Mouse (Mus musculus): ENCODE results near the gene Trmo.

The Trmo gene

GRCm38 (mm10) chr4:46370406-46370805 lies 18.8 kb downstream of the Trmo start:
- DNase-seq = no peak

- no peak for DNase-seq
These were observed 20.2 kb downstream of the Trmo start for GRCm38 (mm10) chr4:46369070-46369469.

DNA sequence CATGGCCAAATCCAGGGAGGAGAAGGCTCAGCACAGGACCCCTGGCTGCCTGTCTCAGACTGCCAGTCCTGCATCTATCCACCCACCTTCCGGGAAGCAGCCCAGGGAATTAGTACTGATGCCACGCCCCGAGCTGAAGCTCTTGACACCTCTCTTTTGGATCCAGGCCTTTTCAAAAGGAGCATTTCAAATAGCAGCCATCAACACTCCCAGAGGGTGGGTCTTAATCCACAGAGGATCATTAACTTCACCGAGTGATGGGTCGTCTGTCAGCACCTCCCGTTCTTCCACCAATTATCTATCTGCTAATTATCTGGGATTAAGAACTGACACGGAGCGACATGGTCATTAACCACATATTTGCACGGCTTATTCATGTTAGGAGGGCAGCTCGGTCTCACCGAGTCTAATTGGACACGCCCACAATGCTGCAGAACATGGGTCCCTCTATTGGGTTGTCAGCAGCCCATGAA lies 21.7 kb downstream of the Trmo start:
- no peak for DNase-seq

GRCm38 (mm10) chr4:46364360-46364759 lies 24.9 kb downstream of the Trmo start:
- no peak for DNase-seq

GRCm38 (mm10) chr4:46361258-46361657 lies 28.0 kb downstream of the Trmo start:
- no peak for DNase-seq

DNA sequence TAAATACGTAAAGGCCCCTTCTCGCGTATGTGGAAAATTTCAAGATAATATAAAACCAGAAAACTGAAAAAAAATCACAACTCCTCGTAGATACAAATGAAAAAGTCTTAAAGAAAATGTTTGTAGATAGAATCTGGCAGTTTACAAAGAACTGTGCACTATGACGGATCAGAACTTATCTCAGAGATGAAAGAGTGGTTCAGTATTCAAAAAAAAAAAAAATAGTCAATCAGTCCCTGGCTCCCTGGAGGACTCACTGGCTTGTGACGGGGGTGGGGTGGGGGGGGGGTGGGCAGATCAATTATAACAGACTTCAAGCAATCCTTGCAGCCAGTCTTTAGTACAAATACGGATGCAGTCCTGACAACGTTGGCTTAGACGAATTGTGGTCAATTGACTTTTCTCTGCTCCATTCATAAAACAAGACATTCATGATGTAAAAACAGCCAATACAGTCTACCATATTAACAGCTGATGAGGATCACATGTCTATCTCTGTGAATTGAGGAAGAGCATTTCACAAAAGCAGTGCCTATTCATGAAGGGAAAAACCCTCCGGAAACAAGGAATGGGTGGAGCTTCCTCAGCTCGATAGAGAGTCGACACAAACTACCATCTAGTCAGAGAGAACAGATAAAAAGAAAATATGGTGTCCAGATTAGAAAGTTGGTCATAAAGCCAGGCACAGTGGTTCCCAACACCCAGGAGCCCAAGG lies 29.5 kb downstream of the Trmo start:
- no peak for DNase-seq

- DNase-seq = peak; percentile 79 to 81
These were observed 32.7 kb downstream of the Trmo start for GRCm38 (mm10) chr4:46356351-46357133.

DNA sequence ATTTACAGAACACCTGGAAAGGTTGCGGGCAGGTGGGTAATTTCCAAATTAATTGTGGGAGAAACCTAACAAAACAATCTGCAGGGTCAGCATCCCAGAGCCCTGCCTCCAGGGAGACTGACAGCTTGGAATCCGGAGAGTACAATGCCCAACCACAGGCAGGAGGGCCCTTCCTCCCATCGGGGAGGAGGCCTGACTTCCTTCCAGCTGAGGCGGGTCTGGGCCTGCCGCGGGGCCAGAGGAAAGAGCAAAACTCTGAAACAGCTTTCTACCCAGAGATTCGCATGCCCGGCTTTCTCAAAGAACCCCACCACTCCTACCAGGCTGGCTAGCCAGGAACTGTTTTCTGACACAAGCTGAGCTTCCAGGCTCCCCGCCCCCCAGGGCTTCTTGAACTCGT lies 36.2 kb downstream of the Trmo start:
- peak in 1 of 2 experiments; percentile 31 for DNase-seq

DNA sequence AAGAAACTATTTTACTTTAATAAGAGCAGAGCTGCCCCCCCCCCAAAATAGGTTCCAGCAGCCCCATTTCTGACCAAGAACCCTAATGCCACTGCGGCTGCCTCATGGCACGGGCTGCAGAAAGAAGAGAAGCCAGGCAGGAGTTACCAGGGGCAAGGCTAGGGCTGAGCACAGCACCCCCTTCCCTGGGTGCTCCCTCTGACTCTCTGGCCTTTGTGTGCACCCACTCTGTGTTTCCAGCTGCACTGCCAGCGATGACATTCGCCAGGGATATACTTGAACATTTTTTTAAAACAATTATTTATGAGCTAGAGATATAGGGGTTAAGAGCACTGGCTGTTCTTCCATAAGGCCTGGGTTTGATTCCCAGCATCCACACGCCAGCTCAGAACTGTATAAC lies 39.7 kb downstream of the Trmo start:
- no peak for DNase-seq

- no peak for DNase-seq
These were observed 40.3 kb downstream of the Trmo start for GRCm38 (mm10) chr4:46348897-46349296.

GRCm38 (mm10) chr4:46347580-46348515 lies 41.4 kb downstream of the Trmo start:
- DNase-seq = no peak

DNA sequence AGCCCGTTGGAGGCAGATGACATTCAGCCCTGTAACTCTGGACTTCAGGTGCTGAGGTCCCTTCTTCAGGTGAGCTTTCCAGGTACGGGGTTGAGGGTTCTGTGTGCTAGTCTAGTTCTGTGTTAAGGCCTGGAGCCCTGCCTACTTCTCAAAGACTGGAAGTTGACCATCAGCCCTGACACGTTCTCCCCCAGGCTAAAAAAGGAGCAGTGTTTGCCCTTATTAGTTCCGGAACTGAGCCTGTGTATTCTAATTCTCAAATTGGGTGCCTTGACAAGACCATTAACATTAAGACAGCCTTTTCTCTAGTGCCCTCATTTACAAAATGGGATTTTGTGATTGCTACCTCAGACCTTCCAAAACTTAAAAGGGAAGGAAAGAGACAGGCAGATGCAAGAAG lies 42.1 kb downstream of the Trmo start:
- no peak for DNase-seq

- DNase-seq = no peak
These were observed 43.0 kb downstream of the Trmo start for GRCm38 (mm10) chr4:46346221-46346620.

GRCm38 (mm10) chr4:46345773-46346100 lies 43.5 kb downstream of the Trmo start:
- no peak for DNase-seq

DNA sequence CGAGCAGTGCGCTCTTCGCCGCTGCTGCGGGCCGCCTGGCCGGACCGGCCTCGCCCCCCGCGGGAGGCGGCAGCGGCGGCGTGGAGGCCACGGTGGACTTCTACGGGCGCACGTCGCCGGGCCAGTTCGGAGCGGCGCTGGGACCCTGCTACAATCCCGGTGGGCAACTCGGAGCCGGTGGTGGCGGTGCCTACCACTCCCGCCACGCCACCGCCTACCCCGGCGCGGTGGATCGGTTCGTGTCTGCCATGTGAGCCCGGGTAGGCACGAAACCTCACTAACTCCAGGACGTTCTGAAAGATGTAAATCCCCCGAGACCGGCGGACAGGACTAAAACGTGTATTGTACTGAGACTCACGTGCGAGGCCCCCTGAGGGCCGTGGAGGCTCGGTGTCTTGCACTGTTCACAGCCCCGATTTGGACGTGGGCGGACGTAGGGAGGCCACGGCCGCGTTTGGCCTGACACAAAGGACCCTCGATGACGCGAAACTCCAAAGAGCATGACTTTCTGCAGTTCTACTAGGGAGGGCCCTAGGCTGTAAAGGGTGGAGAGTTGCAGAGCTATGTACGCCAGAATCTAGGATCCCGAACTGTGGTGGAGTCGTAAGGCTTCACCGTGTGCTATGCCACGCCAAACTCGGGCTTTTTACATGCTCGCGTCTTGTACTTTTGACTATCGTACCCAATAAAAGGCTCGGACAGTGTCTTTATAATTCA lies 44.0 kb downstream of the Trmo start:
- DNase-seq = peak in 1 of 2 experiments; percentile 23

- peak; percentile 43 to 58 for DNase-seq
These were observed 44.9 kb downstream of the Trmo start for GRCm38 (mm10) chr4:46344288-46344687.

GRCm38 (mm10) chr4:46343596-46344260 lies 45.5 kb downstream of the Trmo start, which contains the start of gene Foxe1:
TSS of gene Foxe1 (plus strand) at chr4:46343609.
- DNase-seq = peak; percentile 31 to 42

DNA sequence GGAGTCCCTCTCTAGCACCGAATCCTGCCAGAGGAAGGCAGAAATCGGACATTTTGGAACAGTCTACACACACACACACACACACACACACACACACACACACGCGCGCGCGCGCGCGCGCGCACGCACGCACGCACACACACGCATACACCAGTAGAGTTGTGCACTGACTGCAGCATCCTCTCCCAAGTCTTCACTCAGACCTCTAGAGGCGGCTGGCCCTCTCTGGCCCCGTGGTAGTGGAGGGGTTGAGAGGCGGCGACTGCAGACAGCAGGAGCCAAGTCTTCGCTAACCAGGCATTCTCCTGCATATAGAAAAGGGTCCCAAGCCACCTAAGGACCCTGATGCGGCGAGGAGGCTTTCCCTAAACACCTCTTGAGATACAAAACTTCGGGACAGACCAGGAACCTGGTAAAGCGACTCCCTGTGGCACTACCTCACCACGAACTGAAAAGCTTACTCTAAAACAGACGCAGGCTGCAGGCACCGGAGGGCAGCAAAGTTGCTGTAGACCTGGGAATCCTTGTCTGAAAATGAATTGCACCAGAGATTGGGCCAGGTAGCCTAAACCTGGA lies 46.4 kb downstream of the Trmo start:
- DNase-seq = peak; percentile 29 to 35

DNA sequence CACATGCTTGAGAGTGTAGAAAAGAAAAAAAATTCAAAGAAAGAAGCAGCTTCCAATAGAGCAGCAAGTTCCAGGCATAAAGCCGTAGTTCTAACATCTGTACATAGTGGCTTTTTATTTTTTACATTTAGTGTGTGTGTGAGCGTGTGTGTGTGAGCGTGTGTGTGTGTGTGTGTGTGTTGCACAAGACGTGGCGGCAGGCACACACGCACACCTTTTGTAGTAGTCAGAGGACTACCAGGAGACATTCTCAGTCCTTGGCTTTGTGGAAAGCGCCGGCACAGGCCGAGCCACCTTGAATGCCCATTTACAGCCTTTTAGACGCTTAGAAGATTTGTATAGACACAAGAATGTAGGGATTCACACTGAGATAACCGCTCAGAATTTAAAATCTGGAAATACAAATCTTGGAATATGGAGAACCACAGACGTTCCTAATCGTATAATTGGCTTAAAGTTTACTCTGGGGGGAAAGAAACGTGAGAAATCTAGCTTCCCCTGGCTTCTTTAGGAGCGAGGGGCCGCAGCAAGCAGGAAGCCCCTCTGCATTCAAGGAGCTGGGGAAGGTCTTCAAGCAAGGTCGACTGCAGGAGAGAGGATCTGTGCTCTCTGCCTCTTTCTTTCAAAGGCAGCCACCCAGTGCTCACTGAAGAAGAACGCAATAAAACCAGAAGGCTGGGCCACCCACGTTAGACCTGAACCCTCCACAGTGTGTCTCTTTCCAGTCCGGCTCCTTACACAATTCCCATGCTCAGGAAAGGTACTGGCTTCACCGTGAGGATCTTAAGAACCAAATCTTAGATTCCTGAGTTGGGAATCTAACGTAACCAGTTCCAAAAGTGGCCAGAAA lies 47.2 kb downstream of the Trmo start:
- DNase-seq = peak in 1 of 2 experiments; percentile 25

GRCm38 (mm10) chr4:46339584-46339983 lies 49.7 kb downstream of the Trmo start:
- DNase-seq = peak; percentile 19 to 29
